Mouse (Mus musculus) granulocyte monocyte progenitor cell, adult 5-6 weeks (primary cell): Measurements from ENCODE around the gene Cct4. TPM values are rescaled to one million over a fixed set of nuclear protein-coding genes. Genes with fewer than 3 reads are reported as not detected.
A peak's percentile ranks its signal among the peaks of the same experiment; 100 is the strongest.

ENCODE experiments used
- ATAC-seq: replicated peaks from 2 replicates; pipeline ENCODE4 v1.8.0; 2016; ENCODE audit warnings: mild to moderate bottlenecking, moderate TSS enrichment, inconsistent platforms; ENCODE audit not compliant: poor library complexity, severe bottlenecking
- total RNA-seq, 2 experiments: library from RNA; stranded (forward) in 1 of 2; stranded (reverse) in 1 of 2; fragments of 200-712, 200-1000 nt in 1 of 2; fragments of >200 nt in 1 of 2; fragmentation: Nextera tagmentation in 1 of 2; gene quantifications; 2 replicates each; pipeline ENCODE4 v1.2.3; 2014 to 2017

The Cct4 gene
- total RNA-seq, 2 experiments from 2014 or later: 190 to 260 TPM

DNA sequence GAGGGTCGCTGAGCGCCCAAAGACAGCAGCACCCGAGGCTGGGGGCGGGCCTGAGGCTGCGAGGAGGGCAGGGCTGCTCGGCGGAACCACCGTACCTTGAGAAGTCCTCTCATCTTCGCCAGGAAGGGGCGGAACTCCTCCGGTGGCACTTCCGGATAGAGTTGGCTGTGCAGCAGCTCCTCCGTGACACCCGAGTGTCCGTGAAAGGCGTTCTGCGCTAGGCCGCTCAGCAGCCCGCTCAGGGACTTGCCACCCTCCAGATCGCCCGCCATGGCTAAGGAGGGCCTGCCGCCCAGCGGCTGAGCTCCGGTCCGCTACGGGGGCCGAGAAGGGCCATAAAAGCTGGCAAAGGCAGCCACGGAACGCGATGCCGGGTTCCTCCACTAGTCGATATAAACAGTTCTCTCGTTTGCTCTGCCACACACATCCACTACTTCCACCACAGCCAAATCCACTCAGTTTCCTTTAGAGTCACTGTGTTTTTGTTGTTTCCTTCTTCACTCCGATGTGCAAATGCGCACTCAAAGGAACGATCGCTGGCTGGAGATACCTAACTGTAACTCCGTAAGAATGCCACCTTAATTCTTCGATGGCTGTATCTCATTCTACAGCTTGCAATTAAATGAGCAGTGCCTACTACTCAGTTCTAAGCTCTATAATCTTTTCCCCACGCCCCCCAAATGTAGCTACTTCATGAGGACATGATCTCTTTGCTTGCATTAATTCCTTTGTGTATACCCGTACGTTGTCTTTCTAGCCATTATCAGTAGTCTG is 8.1 kb upstream of the Cct4 start, which contains the start of the genes Gm28048 and Commd1:
Gene Gm28048, minus strand, starts transcription at position 107 of the 774 bp plus-strand sequence.
Gene Commd1, minus strand, starts transcription at position 399 of the 774 bp plus-strand sequence.
- peak; percentile 92 for ATAC-seq

- ATAC-seq: no peak
These were observed 7.5 kb upstream of the Cct4 start for GRCm38 (mm10) chr11:22982846-22983245.

DNA sequence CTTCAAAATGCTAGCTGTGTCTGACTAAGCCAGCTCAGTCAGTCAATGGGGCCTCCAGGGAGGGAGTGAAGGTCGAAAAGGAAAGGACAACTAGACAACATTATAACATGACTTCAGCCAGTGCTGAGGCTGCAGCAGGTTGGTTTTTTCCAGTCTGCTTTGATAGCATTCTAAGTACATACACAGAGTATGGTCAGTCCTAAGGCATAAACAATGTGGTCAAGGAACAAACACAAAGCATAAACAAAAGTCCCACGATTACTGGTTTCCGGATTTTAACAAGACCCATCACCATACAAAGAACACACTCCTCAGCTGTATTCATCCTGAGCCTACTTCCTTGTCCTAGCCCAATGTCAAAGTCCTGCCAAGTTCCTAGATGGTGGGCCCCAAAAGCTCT is 4.8 kb upstream of the Cct4 start:
- ATAC-seq: no peak

DNA sequence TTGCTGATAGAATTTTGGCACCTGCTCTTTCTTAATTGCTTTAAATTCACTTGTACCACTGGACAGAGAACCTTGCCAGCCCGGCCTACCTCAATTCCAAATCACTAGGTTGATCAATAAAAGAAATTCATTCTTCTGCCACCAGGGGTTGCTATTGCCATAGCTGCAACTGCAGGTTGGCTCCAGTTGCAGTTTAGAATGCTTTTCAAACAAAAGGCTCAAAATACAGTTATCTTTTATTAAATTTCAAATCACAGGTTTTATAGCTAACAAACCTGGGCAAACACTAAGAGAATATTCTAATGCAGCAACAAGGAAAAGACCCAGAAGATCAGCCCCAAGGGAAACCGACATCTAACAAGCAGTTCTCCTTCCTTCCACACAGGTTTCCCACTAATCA is 3.0 kb upstream of the Cct4 start:
- no peak for ATAC-seq

GRCm38 (mm10) chr11:22989786-22990185 is 533 bp upstream of the Cct4 start:
- ATAC-seq: no peak

DNA sequence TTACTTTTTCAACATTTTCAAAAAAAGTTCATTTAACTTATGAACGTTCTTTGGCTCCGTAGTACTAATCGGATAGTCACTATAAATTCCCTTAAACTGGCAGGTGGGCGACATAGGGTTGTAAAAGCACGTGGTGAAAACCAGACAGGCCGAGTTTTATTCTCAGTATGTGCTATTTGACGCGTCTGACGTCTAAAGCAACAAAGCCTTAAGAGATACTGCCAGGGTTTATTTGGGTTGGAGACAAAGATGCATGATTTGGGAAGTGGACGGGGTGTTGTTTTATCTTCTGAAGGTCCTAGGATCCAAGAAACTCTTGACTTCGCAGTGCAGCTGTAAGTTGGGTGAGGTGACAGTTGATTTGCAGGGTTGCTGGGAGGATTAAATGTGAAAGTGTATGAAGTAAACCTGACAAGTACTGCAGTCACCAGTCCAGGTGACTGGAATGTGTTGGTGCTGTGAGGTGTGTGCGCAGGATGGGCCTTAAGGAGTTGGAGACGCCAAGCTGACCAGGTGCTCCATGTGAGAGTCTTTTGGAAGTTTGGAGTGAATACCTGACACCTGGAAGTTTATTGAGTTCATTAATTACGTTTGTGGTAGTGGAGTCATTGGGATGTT is 1.0 kb downstream of the Cct4 start:
- ATAC-seq: no peak

DNA sequence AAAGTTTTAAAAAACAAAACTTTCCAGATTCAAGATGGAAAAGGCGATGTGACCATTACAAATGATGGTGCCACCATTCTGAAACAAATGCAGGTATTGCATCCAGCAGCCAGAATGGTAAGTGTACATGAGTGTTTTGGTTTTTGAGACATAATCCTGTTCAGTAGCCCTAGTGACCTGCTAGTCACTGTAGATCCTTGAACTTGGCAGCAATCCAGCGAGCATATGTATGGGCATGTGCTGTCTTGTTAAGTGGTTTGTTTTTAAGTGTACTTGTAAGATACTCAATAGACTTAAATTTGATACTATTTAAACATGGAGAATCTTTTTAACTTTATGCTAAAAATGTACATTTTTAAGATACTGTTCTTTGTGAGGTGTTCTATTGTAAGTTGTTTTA is 4.0 kb downstream of the Cct4 start:
- ATAC-seq: no peak

DNA sequence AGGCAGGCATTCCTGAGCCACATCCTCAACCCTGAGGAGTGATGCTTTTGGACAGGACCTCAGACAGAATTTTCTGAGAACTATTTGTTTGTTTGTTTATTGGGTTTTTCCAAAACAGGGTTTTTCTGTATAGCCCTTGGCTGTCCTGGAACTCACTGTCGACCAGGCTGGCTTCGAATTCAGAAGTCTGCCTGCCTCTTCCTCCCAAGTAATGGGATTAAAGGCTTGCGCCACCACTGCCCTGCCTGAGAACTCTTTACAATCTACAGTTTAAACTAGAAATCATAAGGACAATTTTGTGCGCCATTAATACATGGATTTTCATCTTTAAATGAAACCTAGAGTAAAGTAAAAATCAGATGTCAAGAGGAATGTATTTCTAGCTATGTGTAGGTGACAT is 5.1 kb downstream of the Cct4 start:
- ATAC-seq: no peak

DNA sequence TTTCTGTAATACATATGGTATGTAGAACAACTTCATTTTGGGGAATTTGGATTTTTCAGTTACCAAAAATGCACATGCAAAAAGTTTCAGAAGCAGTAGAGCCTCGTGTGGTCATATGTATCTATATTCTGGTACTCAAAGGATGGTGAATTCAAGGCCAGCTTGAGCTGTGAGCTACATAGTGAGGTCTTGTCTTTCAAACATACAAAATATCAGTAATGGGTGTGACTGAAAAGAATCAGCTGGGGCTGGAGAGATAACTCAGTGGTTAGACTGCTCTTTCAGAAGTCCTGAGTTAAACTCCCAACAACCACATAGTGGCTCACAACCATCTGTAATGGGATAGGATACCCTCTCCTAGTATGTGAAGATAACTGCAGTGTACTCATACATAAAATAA is 8.0 kb downstream of the Cct4 start:
- no peak for ATAC-seq

- ATAC-seq: no peak
These were observed 15.0 kb downstream of the Cct4 start for GRCm38 (mm10) chr11:23005276-23005675.

DNA sequence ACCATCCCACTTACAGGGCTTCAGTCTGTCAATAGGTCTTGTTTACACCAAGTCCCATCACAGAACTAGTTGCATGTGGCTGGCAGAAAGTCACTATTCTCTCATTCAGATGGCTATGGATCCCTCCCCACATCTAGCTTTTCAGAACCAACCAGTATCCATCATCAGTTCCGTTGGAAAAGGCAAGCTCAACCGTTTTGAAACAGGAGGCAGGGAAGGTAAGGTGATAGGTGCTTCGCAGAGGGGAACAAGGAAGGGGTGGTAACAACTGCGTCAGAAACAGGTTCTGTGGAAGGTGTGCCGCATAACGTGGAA is 16.8 kb downstream of the Cct4 start:
- peak; percentile 12; the same call in 1 of the 2 replicates for ATAC-seq

DNA sequence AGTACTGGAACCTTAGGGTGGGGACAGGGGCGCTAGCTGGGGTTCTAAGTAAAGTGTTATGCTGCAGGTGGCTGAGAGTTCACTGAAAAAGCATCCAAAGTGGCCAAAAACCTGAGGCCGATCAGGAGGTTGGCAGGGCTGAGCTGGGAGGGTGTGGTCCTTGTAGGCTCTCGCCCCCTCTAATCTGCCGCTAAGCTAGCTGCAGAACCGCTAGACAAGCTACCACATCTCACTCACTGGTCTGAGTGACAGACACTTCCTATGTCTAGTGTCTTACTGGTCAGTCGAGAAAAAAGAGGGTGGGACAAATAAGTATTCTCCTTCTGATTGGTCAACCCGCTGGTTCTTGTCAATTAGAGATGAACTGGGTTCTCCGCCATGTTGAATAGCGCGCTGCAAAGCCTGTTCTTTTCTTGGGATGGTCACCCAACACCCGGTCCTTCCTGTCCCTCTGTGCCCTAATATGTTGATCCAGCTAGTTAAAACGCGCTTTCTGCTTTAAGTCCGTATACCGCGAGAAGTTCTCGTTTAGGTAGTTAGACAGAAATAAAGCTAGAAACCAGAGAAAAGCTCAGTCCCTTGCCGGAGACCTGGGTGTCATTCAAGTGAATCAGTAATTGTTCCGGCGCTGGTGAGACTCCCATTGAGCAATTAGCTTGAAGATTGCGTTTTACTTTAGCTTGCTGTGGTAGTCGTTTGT is 17.3 kb downstream of the Cct4 start, which contains the start of gene Fam161a:
Gene Fam161a, plus strand, starts transcription at position 51 of the 700 bp plus-strand sequence.
- ATAC-seq: peak; percentile 90

DNA sequence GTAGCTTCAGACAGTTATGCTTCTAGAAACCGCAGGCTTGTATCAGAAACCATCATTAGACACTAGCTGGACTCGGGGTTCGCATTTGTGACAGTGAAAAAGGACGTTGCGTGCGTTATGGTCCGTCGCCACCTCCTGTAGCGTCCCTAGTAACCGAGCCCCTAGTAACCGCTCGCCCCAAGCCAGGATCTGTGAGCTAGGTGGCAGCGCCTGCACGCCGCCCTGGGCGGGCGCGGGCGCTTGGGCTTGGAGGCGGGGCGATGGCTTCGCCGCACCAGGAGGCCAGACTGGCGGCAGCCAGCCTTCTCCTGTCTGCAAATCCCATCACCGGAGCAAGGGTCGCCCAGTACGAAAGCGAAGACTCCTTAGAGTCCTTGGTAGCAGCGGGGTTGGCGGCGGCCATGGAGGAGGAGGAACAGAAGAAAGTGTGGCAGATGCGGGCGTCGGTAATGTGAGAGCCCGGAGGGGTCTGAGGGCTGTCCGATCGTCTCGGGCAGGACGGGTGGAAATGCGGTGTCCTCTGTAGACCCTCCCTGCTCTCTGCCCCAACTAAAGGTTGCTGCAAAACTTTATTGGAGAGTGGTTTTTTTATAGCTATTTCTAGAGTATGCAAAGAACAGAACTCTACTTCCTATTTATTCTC is 18.0 kb downstream of the Cct4 start:
- peak; percentile 80 for ATAC-seq

DNA sequence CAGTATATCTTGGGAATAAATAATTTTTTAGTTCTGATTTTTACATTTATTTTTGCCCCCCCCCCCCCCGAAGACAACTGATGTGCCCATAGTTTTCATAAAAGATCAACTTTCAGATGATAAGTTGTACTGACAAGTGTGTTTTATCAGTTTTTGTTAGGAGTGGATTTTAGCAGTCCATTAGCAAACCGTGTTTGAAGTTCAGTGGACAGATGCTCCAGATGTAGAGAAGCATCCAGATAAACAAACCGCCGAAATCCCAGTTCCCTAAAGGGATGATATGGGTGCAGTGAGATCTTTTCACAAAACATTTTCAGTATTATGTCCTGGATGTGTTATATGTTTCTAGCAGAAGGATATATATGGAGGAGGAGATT is 18.5 kb downstream of the Cct4 start:
- ATAC-seq: no peak

GRCm38 (mm10) chr11:23013096-23013495 is 22.8 kb downstream of the Cct4 start:
- no peak for ATAC-seq

DNA sequence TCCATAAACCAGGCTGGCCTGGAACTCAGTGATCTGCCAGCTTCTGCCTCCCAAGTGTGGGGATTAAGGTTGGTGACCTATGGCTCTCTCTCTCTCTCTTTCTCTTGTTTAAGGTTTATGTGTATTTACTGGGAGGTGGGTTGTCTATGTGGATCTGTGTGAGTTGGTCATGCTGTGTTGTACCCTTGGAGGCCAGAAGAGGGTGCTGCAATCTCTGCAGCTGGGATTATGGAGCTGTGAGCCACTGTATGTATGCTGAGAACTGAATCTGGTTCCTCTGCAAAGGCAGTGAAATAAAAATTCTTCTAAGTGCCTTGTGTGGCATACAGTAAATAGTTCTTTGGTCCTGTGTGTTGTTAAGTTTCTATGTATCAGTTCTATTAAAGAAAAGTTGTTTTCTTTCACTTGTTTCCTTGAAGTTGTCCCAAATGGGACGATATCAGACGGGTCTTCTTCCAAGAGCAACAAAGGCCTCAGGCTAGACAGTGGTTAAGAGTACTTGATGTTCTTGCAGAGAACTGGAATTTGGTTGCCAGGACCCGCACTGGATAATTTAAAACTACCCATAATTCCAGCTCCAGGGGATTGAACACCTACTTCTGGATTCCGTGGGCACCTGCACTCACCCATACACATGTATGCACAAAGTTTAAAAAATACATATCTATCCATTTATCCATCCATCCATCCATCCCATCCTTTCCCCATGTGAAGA is 23.4 kb downstream of the Cct4 start:
- ATAC-seq: peak; percentile 89

DNA sequence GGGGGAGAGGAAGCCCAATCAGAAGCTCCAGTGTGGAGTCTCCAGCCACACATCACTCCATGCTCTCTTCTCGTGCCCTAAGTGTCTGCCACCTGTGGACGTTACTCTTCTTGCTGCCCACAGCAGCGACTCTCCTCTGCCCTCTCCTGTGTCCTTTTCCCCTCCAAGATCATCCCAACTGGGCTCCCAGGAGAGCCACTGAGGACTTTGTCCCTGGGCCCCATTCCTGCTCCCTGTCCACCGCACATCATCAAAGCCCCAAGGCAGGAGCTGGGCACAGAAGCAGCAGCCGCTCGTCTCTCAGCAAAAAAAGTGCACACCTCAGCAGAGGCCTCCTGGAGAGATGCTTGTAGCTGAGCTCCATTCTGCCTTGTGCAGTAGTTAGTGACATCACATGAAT is 24.7 kb downstream of the Cct4 start:
- no peak for ATAC-seq

DNA sequence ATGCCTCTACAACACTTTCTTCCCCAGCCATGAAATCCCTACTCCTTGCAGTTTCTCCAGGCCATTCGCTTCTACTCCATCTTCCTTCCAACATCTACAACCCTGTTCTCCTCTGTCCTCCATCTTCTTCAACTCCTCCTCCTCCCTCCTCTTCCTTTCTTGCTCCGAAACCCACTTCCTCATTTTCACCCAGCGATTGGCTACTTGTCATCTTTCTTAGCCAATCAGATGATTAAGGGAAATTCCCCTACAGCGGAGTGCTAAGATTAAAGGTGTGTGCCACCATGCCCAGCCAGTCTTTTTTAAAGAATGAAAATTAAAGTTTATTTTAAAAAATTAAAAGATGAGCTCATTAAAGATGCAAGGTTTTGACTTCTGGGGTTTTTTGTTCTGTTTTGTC is 27.6 kb downstream of the Cct4 start:
- ATAC-seq: peak; percentile 37; the same call in 1 of the 2 replicates

GRCm38 (mm10) chr11:23020116-23020770 is 29.9 kb downstream of the Cct4 start:
- no peak for ATAC-seq

- ATAC-seq: no peak
These were observed 30.5 kb downstream of the Cct4 start for GRCm38 (mm10) chr11:23020841-23021240.
